16 mouse cellular contexts compared by ENCODE assay signal in the genomic region with DNA sequence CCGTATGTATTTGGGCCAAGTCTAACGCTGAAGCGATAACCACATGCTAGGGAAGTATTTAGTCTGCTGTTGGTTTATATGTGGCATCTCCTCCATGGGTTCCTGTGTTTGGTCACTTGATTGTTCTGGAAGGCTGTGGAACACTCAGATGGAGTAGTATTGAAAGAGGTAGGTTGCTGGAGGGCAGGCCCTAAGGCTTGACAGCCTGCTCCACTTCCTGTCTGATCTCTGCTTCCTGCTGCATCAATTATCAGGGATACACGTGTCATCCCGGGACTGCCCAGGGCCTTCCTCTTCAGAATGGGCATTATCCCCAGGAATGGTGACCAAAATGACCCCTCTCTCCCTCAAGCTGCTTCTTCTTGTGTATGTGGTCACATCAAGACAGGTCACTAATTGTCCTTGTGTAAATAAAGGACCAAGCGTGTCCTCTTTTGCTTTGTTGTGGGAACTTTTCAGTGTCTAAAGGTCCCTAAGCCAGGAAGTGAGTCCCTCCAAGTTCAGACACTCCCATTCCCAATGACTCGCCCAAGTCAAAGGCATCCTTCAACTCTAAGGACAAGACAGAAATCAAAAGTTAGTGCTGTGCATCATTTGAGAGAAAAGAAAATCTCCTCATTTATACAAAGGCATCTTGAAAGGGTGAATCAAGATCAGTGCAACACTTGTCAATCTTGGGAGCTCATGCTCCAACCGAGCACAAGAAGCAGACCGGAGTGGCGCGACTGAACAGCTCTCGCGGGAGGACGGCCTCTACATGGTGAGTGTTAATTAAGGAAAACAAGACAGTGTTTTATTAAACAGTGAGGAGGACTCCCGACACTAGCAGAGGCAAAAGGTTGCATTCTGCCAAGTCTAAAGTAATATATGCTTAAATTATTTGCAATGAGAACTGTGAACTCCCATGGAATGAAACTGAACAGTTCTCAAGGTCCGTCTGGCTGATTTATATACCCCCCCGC.
DNase-seq lines count a peak whose midpoint lies in the region; ATAC-seq and TF ChIP-seq lines count a peak whose summit lies in the region.
"Had no signal": no experiment of that assay in that cellular context is flagged by ENCODE, and none has a peak within 500 bp of the region (broad histone marks: within the 10 kb centered on the region; RNA-seq: fewer than 3 reads in every experiment).

No protein-coding gene starts in this region.

- TF ChIP-seq EP300 in heart, postnatal 0 days (IDR thresholded peaks at IDR 0.05; ENCODE audit: low read depth): no peak

- 0 out of 2 replicates have a peak, but pooled peaks have one; percentile 12 for ATAC-seq in heart, postnatal 0 days (ENCODE audit: insufficient read depth, low read depth)
- ATAC-seq in lung, embryonic 16.5 days (ENCODE audit: low read depth): peak; percentile 53
- ATAC-seq: forebrain, embryonic 15.5 days; intestine, embryonic 16.5 days; midbrain, embryonic 13.5 days had no signal

- no peaks in the 10 kb centered on the region for H3K36me3 ChIP-seq in heart, postnatal 0 days (replicated peaks; ENCODE audit: control insufficient read depth, insufficient read depth, low read length)
- no peaks in the 10 kb centered on the region for H3K36me3 ChIP-seq in lung, embryonic 16.5 days (ENCODE audit: control insufficient read depth, insufficient read depth, low read length)
- H3K36me3 ChIP-seq: forebrain, embryonic 15.5 days had no signal

- H3K9me3 ChIP-seq in heart, postnatal 0 days (replicated peaks; ENCODE audit: control insufficient read depth, low read length): no peaks in the 10 kb centered on the region
- no peaks in the 10 kb centered on the region for H3K9me3 ChIP-seq in lung, embryonic 16.5 days (ENCODE audit: control insufficient read depth, low read length)
- H3K9me3 ChIP-seq: forebrain, embryonic 15.5 days; midbrain, embryonic 13.5 days had no signal

- no peaks in the 10 kb centered on the region for H3K27me3 ChIP-seq in heart, postnatal 0 days (ENCODE audit: control insufficient read depth, insufficient read depth, low read length)
- H3K27me3 ChIP-seq in lung, embryonic 16.5 days (ENCODE audit: control insufficient read depth, insufficient read depth, low read depth, low read length): no peaks in the 10 kb centered on the region
- H3K27me3 ChIP-seq: CH12.LX; forebrain, embryonic 15.5 days; midbrain, embryonic 13.5 days had no signal

- H3K9ac ChIP-seq in heart, postnatal 0 days (replicated peaks; ENCODE audit: low read depth, low read length): no peak overlapping the region
- no peak overlapping the region for H3K9ac ChIP-seq in lung, embryonic 16.5 days (ENCODE audit: low read length)
- H3K9ac ChIP-seq: forebrain, embryonic 15.5 days; midbrain, embryonic 13.5 days had no signal

- WGBS in heart, postnatal 0 days: 76% methylated on average over 17 of the region's 17 CpGs
- WGBS in lung, embryonic 16.5 days: 77% methylated on average over 17 of the region's 17 CpGs

- H3K27ac ChIP-seq in heart, postnatal 0 days (ENCODE audit: low read depth): peak overlapping the region; percentile 59
- H3K27ac ChIP-seq in lung, embryonic 16.5 days (ENCODE audit: low read length): peak overlapping the region; percentile 39
- H3K27ac ChIP-seq: forebrain, embryonic 15.5 days; midbrain, embryonic 13.5 days had no signal

- TF ChIP-seq CTCF in heart, postnatal 0 days (IDR thresholded peaks at IDR 0.05; ENCODE audit: low read depth): no peak

- peaks cover 31% of the 10 kb centered on the region for H3K4me1 ChIP-seq in heart, postnatal 0 days (ENCODE audit: control insufficient read depth, insufficient read depth)
- H3K4me1 ChIP-seq in lung, embryonic 16.5 days (replicated peaks; ENCODE audit: control insufficient read depth, insufficient read depth, low read length): peaks cover 17% of the 10 kb centered on the region

- peak overlapping the region; percentile 40 for H3K4me2 ChIP-seq in heart, postnatal 0 days (ENCODE audit: low read depth, low read length)
- H3K4me2 ChIP-seq in lung, embryonic 16.5 days (ENCODE audit: low read depth, low read length): no peak overlapping the region
- H3K4me2 ChIP-seq: forebrain, embryonic 15.5 days; midbrain, embryonic 13.5 days had no signal

- H3K4me3 ChIP-seq in heart, postnatal 0 days (ENCODE audit: low read depth, low read length): peak overlapping the region; percentile 19; the same call in 1 of the 2 replicates
- H3K4me3 ChIP-seq in lung, embryonic 16.5 days (ENCODE audit: low read length): no peak overlapping the region
- H3K4me3 ChIP-seq: forebrain, embryonic 15.5 days; midbrain, embryonic 13.5 days; myocyte had no signal

- DNase-seq in adrenal gland, postnatal 14 days: peak; percentile 26
- DNase-seq in adrenal gland, postnatal 4 days (ENCODE audit: low spot score in 2 of 2): no peak
- no peak for DNase-seq in heart, postnatal 0 days (ENCODE audit: low spot score)
- DNase-seq in heart, postnatal 4 days: no peak
- DNase-seq in lung, postnatal 14 days: no peak
- DNase-seq in kidney, postnatal 14 days: peak; percentile 31
- no peak for DNase-seq in ovary, postnatal 36 days (ENCODE audit: low spot score)
- DNase-seq: cerebellum, postnatal 14 days; layer of hippocampus, adult 9-11 months; thymus, postnatal 4 days had no signal

Comparison
In these comparisons a context has a peak if more than half of its experiments do, and no peak if none do; other contexts are left out.
1. DNase-seq: peak in adrenal gland, postnatal 14 days (single experiment) and kidney, postnatal 14 days (single experiment); none in adrenal gland, postnatal 4 days (0 of 2), heart, postnatal 0 days (single experiment), heart, postnatal 4 days (single experiment), lung, postnatal 14 days (single experiment) and ovary, postnatal 36 days (single experiment).